Mouse (Mus musculus): ENCODE data around the gene Olfr611.
"Not testable (repeated sequence)": the region's sequence is repeated elsewhere in the genome, so short reads cannot be mapped to it uniquely, and the experiment has no call there.

The Olfr611 gene

GRCm38 (mm10) chr7:103520746-103521145 lies at the start of gene Olfr611:
Olfr611 (minus strand) TSS chr7:103520846.
- TF ChIP-seq GATA4 (IDR thresholded peaks at IDR 0.05; ENCODE audit: insufficient replicate concordance, low read length) = not testable (repeated sequence)

GRCm38 (mm10) chr7:103569043-103569442 lies 48.4 kb upstream of the Olfr611 start, which contains the start of gene Olfr616:
Olfr616 (minus strand) TSS chr7:103569143.
- no peak for TF ChIP-seq GATA4 (IDR thresholded peaks at IDR 0.05; ENCODE audit: insufficient replicate concordance, low read length)

DNA sequence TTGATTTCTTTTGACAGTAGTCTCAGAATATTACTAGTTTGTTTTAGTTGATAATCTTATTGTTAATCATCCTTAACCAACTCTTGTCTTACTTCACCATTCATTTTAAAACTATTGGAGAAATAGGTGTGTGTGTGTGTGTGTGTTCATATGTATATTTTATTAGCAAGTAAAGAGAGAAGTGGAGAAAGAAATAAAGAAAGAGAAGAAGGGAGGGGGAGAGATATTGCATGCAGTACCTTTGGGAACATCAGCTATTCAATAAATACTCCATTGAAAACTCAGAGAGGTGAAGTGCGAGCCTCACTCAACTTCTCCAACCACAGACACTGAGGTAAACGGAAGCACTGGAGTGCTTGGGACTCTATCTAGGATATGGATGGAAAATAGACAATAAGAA lies 35.1 kb upstream of the Olfr611 start, which contains the start of gene Olfr615:
Gene Olfr615, plus strand, starts transcription at position 301 of the 400 bp plus-strand sequence.
- TF ChIP-seq GATA4 (IDR thresholded peaks at IDR 0.05; ENCODE audit: insufficient replicate concordance, low read length) = no peak

GRCm38 (mm10) chr7:103547774-103548173 lies 27.1 kb upstream of the Olfr611 start, which contains the start of gene Olfr613:
Olfr613 (plus strand) TSS chr7:103548074.
- TF ChIP-seq GATA4 (IDR thresholded peaks at IDR 0.05; ENCODE audit: insufficient replicate concordance, low read length) = no peak

DNA sequence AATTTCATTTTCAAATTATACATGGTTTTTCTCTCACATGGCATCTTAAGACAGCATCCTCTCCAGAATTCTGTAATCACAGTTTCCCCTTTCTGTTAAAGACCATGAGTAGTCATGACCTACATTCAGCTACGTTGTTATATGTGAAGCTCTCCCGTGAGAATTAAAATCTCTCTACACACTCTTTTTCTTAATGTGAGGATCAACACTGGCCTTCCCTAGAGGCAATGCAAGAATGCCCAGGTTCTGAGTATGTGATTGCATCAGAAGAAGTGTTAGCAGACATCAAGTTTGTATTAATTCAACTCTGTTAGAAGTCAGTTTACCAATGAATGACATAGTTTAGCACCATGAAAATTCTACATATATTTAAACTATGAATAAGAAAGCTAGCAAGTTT lies 22.0 kb upstream of the Olfr611 start, which contains the start of gene Olfr612:
Gene Olfr612, minus strand, starts transcription at position 101 of the 400 bp plus-strand sequence.
- not testable (repeated sequence) for TF ChIP-seq GATA4 (IDR thresholded peaks at IDR 0.05; ENCODE audit: insufficient replicate concordance, low read length)

DNA sequence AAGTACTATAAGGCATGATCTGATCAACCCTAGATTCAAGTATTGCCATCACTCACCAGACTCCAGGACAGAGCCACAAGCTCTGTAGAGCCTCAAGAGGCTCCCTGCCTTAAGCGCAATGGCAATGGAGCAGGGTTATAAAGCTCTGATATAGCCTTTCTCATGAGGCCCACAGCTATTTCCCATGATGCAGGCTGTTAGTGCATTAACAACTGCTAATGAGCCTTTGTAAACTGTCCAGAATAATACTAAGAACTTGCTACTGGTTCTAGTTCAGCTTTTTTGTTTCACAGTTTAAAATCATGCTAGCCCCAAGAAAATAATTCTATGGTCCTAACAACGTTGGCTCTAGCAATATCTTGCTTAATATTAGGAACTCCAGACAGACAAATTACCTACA lies 8.6 kb downstream of the Olfr611 start, which contains the start of gene Olfr610:
Gene Olfr610, minus strand, starts transcription at position 101 of the 400 bp plus-strand sequence.
- TF ChIP-seq GATA4 (IDR thresholded peaks at IDR 0.05; ENCODE audit: insufficient replicate concordance, low read length) = no peak

DNA sequence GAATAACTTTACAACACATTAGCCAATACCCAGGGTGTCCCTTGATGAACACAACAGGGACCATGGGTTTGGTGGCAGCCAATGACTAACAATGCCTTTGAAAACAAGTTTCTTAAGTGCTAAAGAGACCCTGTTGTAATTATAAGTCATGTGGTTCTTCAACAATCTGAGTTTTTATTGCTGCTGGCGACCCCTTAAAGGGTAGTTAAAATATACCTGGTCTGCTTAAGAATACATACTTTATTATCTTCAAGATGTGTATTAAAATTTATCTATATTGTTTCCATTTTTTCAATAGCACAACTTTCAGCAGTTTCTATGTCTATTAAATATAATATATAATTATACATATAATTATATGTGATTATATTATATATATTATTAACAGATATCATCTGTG lies 22.7 kb downstream of the Olfr611 start, which contains the start of gene Olfr609:
Gene Olfr609, minus strand, starts transcription at position 101 of the 400 bp plus-strand sequence.
- TF ChIP-seq GATA4 (IDR thresholded peaks at IDR 0.05; ENCODE audit: insufficient replicate concordance, low read length) = no peak

- no peak for TF ChIP-seq GATA4 (IDR thresholded peaks at IDR 0.05; ENCODE audit: insufficient replicate concordance, low read length)
These were observed 51.1 kb downstream of the Olfr611 start, which contains the start of gene Olfr608 for GRCm38 (mm10) chr7:103469577-103469976. Olfr608 (plus strand) TSS chr7:103469877.

Data from liver, adult (tissue).